Mouse (Mus musculus) 3134 (cell line): ENCODE results near the gene Shisa8.

ENCODE experiments used
- DNase-seq: peaks from one replicate; pipeline ENCODE4 v3.0.0-alpha.2; 2011; ENCODE audit warnings: low spot score; ENCODE audit not compliant: insufficient read length; ENCODE audit errors: extremely low read depth

Gene Shisa8

DNA sequence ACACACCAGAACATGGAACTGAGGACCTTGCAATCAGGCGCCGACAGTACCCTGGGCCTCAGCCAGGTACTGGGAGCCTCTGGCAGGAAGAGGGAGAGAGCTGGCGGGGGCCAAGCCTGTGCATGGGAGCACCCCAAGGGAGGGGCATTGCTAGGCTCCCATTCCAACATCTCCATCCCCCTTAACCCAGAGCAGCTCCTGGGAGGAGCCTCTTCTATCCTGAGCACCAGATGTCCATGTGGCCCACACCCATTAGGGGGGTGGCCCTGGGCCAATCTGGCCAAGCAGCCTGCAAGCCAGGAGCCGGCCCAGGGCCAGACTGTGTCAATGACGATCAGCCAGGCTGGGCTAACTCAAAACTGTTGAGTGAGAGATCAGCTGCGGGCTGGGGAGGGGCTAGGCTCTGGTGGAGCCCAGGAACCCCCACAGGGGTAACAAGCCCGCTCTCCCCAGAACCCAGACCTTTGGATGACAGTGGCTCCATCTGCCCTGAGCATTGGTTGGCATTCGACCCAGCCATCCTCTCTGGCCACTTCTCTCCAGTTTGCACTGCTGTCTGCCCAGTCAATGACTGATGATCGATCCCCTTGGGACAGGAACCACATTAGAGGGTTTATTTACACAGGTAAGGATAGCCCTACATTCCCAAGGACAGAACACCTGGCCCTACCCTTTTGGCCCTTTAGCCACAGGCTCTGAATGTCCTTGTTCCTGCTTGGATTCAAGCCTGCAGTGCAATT is 6.1 kb downstream of the Shisa8 start:
- DNase-seq: no peak

DNA sequence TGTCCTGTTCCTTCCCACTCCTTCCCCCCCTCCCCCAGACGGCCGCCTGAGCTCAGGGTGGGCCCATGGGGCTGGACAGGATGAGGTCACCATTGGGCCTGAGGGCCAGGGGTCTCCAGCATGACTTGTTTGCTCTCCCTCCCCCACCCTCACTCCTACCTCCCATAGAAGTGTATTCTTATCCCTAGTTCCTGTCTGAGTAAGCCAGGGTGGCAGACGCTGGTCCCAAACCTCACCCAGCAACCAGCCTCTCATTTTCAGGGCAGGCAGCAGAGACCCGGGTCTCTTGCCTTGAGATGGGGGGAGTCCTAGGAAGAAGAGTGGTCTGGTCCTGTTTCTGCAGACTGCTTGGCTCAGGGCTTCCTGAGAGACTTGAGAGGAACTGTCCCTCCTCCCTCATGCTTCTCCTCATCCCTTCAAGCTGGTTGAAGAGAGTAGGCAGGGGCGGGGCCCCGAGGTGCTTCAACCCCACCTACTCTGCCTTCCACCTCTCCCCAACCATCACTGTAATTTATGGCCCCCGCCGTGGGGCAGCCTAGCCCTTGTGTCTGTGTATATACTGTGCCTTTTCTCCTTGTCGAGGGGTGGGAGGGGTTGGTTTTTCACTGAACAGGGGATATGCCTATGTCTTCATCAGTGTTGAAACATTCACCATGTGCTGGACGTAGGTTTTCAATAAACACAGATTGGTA is 7.8 kb downstream of the Shisa8 start:
- no peak for DNase-seq

DNA sequence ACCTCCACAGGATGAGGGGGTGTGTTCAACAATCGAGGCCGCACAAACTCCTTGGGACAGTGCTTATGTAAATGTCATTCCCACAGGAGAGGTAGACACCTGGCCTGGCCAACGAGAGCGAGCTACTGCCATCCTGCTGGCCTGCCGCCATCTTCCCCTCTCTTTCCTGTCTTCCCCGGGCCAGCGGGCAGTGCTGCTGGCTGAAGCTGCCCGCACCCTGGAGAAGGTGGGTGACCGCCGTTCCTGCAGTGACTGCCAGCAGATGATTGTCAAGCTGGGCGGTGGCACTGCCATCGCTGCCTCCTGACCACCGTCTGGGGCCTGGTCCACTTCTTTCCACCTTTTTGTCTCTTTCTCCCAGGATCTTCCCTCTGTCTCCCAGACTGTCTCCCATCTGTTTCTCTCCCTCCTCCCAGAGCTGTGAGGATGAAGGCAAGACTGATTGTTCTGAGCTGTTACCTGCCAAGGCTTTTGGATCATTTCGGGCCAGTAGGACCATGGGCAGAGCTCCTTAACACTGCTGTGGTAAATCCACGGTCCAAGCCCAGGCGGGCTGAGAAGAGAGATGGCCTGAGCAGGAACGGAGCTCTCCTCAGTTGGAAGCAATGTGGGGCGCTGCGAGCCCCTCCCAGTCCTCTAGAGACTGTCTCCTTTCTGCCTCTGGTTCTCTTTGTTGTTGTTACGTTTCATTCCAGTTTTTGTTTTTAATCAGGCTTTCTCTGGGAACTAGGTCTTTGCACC is 8.8 kb downstream of the Shisa8 start:
- DNase-seq: no peak

DNA sequence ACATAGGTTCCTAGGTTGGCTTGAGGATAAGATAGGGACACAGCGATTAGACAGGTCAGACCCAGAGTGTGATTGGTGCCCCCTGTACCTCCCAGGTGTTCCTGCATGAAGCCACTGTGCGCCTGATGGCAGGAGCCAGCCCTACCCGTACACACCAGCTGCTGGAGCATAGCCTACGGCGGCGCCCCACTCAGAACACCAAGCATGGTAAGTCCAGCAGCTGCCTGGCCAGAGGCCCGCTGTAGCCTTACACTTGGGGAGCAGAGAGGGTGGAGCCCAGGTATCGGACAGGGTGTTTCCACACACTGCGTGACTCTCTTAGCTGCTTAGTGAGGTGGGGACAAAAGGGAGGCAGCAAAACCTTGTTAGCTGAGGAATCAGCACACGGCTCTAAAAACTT is 9.5 kb downstream of the Shisa8 start:
- no peak for DNase-seq

DNA sequence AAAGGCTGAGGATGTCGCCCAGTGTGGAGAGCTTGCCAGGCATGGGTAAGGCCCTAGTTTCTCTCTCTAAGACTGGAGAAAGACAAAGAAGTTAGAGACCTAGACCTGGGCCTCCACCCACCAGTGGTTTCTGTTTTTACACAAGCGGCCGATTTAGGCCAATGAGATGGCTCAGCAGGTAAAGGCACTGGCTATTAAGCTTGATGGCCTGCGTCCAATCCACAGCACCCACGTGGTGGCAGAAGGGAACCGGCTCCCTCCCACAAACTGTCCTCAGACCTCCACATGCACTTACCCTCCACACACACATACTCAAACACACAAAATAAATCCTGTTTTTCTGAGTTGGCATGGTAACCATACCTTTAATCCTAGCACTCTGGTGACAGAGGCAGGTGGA is 10.5 kb downstream of the Shisa8 start:
- DNase-seq: no peak

DNA sequence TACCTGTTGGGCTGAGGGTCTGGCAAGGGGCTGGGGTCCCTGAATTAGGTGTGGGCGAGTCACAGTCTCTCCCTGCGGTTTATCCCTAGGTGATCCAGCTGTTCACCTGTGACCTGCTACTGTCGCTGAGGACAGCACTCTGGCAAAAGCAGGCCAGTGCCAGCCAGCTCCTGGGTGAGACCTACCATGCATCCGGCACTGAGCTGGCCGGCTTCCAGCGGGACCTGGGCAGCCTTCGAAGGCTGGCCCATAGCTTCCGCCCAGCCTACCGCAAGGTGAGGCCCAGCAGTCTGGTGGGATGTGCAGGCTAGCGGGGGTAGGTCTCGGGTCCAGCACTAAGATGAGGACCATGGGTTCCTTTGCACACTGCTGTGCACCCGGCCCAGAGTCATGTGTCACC is 13.1 kb downstream of the Shisa8 start:
- DNase-seq: no peak

DNA sequence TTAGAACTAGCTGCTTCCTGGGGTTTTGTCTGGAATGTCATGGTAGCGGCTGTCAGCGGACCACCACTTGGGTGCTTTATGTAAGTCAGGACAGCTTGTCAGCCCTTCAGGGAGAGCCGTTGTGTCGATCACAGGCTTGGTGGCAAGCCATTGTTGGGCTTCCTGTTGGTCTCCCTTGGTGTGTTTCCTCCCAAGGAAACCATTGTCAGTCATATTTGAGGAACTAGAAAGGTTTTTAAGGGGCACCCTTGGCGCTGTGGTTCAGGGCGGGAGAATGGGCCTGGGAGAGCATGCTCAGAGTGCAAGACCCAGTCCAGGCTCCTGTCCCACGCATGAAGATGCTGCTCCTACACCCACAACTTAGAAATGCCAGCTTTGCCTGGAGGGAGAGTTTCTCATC is 14.3 kb downstream of the Shisa8 start:
- DNase-seq: no peak

DNA sequence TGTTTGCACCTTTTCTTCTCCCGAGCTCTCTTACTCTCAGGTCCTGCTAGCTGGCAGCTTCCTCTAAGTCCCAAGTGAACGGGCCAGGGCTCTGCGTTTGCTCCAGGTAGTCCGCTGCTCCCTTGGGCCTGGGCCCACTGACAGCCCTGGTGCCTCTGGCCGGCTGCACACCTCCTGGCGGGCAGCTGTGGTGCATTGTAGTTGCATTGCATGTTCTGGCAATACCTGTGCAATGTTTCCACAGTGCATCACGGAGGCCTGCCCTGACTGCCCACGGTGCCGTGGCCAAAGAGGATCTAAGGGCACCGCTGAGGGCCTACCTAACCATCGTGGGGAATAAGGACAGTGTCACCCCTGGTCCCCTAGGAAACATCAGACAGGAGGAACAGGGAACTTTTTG is 14.7 kb downstream of the Shisa8 start:
- no peak for DNase-seq

DNA sequence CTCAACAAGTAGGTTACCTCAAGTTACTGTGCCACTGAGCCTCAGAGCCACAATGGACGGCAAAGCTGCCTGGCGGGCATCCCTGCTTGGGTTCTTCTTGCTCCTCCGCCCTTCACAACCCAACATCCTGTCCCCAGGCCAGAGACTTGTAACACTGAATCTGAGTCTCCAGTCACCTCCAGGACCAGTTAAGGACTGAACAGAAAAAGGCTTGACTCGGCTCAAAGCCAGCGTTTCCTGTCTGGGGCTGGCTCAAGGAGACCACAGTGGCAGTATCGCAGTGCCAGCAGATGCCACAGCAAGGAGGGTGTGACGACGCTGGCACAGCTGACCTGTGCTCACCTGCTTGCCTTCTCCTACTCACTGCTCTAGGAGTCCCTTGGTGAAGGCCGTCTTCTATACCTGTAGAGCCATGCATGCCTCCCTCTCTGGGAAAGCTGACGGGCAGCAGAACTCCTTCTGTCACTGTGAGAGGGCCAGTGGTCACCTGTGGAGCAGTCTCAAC is 15.3 kb downstream of the Shisa8 start:
- DNase-seq: no peak

DNA sequence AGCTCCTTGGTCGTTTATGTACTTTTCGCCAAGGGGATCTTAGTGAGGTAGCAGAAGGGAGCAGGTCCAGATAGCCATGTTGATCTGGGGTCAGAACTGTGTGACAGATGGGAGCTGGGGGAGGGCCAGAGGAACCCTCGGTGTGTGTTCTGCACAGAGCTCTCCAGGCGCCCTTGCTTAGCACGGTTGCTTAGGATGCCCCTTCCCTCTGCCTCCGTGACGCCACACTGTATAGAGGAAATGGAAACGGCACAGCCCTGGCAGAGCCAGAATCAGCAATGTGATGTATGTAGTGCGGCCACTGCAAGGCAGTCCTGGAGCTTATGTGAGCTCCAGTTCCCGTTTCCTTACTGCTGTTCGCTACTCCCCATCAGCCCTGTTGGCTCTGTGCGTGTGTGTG is 16.3 kb downstream of the Shisa8 start:
- no peak for DNase-seq

DNA sequence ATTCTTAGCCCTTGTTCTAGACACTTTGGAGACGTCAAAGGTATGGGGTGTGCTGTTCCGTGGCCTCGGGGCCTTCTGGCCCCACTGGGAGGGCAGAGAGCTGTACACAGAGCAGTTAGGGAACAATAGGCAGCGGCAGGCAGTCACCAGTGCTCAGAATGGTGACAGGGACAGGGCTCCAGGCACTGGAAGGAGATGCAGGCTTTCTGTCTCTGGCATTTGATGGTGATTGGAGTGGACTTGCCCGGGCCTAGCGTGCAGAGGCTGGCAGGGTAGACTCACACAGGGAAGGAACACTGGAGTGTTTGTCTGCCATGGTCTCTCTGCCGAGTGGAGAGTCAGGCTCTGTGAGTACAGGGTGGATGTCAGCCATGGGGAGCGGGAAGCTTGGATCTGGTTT is 20.0 kb downstream of the Shisa8 start:
- no peak for DNase-seq

DNA sequence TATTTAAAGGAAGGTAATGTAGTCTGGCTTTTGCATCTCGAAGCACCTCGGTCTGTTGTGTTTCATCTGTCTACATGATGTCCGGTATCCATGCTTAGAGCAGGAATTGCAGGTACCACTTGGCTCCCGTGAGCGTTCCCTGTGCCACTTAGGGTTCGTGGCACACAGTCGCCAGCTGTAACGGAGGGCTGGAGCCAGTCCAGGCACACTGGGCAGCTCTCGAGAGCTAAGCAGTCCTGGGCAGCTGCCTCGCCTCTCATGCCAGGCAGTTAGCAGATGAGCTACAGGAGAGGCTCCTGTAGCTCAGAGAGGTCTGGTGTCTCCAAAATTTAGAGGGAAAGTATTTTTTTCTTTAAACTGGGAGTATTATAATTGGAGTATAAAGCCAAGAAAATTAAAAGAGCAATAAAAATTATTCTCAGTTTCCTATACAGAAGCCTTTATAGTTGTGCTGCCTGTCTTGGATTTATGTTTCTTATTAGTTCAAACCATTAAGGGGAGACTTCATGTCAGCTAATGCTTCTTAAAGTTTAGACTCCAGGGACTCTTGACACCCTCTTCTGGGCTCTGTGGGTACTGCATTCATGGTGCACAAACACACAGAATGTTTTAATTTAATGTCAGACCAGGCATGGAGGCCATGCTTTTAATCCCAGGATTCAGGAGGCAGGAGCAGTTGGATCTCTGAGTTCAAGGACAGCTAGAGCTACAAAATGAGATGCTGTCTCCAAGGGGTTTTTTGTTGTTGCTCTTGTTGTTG is 24.0 kb downstream of the Shisa8 start:
- DNase-seq: no peak

DNA sequence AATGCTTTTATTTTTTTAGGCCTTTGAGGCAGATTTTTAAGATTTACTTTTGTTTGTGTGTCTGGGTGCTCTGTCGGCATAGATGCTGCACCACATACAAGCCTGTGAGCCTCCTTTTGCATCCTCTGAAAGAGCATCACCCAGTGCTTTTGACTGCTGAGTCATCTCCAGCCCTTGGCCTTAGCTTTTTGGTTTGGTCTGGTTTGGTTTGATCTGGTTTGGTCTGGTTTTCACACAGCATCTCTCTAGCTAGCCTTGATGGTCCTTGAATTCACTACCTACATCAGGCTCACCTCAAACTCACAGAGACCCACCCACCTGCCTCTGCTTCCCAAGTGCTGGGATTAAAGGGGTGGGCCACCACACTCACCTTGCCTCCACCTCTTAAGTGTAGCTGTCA is 24.7 kb downstream of the Shisa8 start:
- DNase-seq: no peak

DNA sequence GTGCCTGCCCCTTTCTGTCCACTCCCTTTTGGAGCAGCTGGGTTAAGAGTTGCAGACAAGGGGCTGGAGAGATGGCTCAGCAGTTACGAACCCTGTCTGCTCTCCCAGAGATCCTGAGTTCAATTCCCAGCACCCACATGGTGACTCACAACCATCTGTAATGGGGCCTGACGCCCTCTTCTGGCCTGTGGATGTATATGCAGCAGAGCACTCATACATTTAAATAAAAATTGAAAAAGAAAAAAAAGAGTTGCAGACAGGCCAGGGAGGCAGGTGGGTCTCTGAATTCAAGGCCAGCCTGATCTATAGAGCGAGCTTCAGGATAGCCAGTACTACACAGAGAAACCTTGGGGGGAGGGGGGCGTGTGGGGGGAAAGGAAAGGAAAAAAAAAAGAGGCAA is 25.2 kb downstream of the Shisa8 start:
- DNase-seq: no peak

DNA sequence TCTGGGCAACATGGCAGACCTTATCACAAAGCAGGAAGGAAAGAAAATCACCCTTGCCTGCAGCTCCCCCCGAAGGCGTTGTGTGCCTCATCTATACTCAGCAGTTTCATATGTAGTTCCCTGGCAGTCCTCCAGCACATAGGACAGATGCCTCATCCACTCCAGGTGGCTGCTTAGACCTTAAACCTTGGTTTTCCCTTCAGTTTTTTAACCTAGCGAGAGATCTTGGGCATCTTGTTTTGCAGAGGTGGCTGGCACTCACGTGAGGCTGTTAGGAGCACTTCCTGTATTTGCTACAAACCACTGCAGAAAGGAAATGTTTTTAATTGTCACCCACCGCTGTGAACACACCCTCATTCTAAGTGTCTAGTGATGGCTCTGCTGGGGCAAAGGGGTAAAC is 25.7 kb downstream of the Shisa8 start:
- DNase-seq: no peak

DNA sequence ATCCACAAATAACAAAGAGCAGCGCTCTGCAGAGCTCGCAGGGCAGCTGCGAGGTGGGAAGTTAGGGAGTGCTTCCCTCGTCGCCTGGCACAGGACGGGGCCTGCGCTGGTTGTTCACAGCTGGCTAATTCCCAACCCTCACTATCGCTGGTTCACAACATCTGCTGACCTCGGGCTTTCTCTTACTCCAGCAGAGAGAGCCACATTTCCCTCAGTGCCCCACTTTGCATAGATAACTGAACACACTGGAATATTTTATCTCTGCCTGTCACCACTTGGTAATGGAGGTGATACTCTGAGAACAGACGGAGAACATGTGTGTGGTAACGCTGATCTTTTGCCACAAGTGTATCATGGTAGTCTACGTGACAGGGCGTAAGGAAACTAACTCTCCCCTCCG is 26.5 kb downstream of the Shisa8 start:
- DNase-seq: no peak

DNA sequence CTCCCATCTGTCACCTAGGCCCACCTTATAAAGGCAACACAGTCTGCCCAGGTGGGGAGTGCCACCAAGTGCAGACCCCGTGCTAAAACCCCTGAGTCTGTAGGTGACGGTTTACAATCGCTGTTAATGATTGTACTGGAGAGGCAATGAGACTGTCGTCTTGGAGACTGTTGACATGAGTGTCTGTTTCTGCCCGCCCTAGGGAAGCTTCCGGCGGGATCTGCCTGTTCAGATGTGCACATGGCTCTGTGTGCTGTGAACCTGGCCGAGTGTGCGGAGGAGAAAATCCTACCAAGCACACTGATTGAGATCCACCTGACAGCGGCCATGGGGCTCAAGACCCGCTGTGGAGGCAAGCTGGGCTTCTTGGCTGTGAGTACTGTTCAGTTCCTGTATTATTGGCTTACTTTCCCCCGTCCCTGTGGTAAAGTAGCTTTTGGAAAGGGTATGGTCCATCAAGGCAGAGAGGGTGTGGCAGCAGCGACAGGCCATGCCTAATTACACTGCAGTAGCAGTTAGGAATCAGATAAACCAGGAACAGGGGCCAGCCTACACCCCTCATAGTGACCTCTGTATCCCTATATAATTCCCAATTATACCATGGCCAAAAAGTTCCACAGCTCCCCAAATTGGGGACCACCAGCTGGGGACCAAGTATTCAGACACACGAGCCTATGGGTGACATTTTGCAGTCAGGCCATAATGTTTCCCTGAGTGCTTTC is 27.4 kb downstream of the Shisa8 start:
- no peak for DNase-seq

DNA sequence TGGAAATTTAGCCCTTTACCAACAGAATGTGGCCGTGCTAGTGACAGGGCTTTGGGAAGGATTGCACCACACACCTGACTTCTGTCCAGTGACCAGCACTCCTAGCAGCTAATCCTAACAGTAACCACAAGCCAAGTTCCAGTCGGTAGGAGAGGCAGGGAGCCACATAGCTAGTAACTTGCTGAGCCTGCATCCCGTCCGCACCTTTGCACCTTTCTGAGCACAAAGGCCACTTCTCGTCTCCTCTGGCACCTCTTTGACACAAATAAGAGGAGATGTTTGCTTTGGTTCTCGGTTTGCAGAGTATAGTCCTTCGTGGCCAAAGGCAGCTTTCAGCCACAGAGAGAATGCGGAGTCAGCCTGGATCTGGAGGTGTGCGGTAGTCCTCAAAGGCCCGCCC is 28.0 kb downstream of the Shisa8 start:
- DNase-seq: no peak

DNA sequence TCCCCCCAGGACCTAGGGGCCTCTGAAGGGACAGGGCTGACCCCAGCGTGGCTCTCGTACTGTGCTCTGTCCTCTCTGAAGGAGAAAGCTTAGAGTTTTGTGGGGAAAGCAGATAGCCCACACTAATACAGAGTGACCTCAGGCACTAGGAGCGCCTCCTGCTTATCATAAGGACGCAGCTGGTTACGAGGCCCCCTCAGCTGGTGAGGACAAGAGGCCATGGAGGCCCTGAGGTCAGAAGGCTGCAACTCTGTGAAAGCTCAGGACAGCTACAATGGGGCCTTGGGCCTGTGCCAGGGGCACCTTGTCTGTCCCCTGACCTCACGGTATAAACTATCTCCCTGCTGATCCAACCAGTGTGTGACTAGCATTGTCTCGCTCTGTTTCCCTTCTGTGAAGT is 28.4 kb downstream of the Shisa8 start:
- no peak for DNase-seq

DNA sequence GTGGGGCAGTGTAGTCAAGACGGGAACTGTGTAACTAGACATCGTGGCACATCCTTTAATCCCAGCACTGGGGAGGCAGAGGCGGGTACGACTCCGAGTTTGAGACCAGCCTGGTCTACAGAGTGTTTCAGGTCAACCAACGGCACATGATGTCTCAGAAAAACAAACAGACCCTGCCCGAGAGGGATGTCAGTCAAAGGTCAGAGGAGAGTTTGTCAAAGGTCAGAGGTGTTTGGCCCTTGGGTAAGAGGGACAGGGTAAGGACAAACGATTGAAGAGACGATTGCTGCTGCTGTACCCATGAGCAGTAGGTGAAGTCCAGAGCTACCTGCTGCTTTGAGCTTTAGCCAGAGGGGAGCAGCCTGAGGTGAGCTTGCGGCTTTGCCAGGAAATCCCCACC is 29.0 kb downstream of the Shisa8 start:
- DNase-seq: no peak
